Mouse (Mus musculus): ENCODE data around the gene Slc27a4.

GRCm38 (mm10) chr2:29792772-29793487 lies 9.5 kb upstream of the Slc27a4 start:
- no peak for TF ChIP-seq TAL1 (IDR thresholded peaks at IDR 0.05; ENCODE audit: low read length)
- TF ChIP-seq GATA1 (IDR thresholded peaks at IDR 0.05; ENCODE audit: low read length): no peak
